Mouse (Mus musculus): ENCODE measurements around the gene Grm5. TPM values are rescaled to one million over a fixed set of nuclear protein-coding genes. Genes with fewer than 3 reads are reported as not detected.
A peak's percentile ranks its signal among the peaks of the same experiment; 100 is the strongest.

Grm5 gene
- polyA plus RNA-seq, 1 experiment from 2014 or later, result 0.08 TPM

DNA sequence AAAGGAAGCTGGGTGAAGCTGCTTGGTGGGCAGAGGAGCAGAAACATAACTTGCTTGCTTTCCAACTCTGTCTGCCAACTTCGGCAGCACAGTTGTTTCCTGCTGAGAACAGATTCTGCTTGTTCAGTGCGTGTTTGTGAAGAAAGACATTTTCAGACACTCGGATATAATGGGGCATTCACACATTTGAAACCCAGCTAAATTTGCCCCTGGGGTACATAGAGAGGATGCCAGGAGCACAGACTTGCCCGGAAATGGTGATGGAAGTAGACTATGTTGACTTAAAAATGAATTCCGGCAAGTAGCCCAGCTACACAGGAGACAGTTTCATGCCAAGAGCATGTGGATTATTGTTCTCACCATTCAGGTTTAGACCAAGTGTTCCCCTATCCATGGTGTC, 342.0 kb downstream of the Grm5 start:
- Histone ChIP-seq H3K36me3 (no peaks in the 10 kb centered on the region), H3K9ac (no peak overlapping the region), H3K4me1 (0 out of 2 replicates have a peak, but pooled peaks cover 3% of the 10 kb centered on the region), H3K27me3 (no peaks in the 10 kb centered on the region), H3K4me3 (replicated peaks) (no peak overlapping the region), H3K27ac (replicated peaks) (no peak overlapping the region), H3K9me3 (replicated peaks) (no peaks in the 10 kb centered on the region), H3K4me2 (replicated peaks) (peak overlapping the region; percentile 15)
- WGBS, result 16% methylated on average over 5 of the region's 5 CpGs
- ATAC-seq (ENCODE audit: insufficient number of reproducible peaks, low FRiP score, low TSS enrichment, low read depth), result no peak

DNA sequence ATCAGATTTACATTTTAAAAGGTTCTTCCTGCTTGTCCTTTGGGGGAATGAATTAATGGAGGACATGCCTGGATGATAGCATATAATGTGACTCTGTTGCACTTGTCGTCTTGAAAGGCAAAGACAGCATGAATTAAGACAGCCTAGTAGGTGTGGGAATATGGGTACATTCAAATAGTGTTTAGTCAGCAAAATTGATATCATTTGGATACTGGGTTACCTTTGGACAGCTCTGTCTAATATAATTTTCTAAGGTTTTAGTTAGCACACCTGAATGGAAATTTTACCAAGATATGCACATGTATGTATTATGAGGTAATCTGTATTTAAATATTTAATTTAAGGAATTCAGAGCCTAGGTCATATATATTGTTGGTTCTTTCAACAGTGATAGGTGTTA, 353.4 kb downstream of the Grm5 start:
- no peak overlapping the region for H3K4me2 ChIP-seq (replicated peaks)
- WGBS, result 72% methylated on average over 1 of the region's 1 CpGs
- no peaks in the 10 kb centered on the region for H3K27me3 ChIP-seq
- no peaks in the 10 kb centered on the region for H3K9me3 ChIP-seq (replicated peaks)
- no peaks in the 10 kb centered on the region for H3K4me1 ChIP-seq
- H3K27ac ChIP-seq (replicated peaks), result no peak overlapping the region
- no peaks in the 10 kb centered on the region for H3K36me3 ChIP-seq
- H3K4me3 ChIP-seq (replicated peaks), result no peak overlapping the region
- no peak for ATAC-seq (ENCODE audit: insufficient number of reproducible peaks, low FRiP score, low TSS enrichment, low read depth)
- H3K9ac ChIP-seq, result no peak overlapping the region

DNA sequence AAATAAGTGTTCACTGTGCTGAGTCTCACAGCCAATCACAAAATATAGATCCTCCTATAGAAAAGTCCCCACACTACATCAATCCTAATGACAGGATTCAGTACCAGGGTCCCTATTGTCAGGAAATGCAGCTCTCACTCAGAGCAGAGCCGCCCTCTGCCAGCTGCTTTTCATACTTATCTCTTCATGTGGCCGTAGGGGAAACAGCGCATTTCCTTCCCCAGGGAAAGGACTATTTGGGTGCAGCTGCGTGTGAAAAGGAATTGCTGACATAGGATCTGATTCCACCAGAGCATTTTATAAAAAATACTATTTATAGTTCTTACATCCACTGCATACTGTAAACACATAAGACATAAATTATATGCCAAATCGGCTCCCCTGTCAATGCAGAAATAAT, 354.3 kb downstream of the Grm5 start:
- 24% methylated on average over 5 of the region's 5 CpGs for WGBS
- Histone ChIP-seq H3K27me3 (no peaks in the 10 kb centered on the region), H3K27ac (replicated peaks) (no peak overlapping the region), H3K4me3 (replicated peaks) (no peak overlapping the region), H3K36me3 (no peaks in the 10 kb centered on the region), H3K4me1 (no peaks in the 10 kb centered on the region), H3K9ac (no peak overlapping the region), H3K9me3 (replicated peaks) (no peaks in the 10 kb centered on the region), H3K4me2 (replicated peaks) (no peak overlapping the region)
- ATAC-seq (ENCODE audit: insufficient number of reproducible peaks, low FRiP score, low TSS enrichment, low read depth), result no peak

DNA sequence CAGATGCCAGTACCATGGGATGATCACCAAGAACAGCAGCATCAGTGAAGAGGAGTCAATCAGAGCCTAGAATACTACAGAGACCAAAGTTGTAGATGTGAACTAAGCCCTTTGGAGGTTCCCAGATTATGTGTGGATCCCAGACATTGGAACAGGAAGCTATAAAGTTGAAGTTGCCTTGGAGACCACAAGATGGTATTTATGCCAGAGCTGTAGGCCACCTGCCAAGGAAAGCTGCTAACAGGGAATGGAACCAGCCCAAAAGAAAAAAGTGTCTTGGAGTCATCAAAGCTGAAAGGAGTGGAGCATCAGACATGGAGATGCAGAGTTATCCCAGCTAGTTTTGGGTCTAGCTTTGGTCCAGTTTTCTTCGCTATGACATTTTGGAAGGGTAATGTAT, 366.2 kb downstream of the Grm5 start:
- Histone ChIP-seq H3K27ac (replicated peaks) (no peak overlapping the region), H3K4me2 (replicated peaks) (no peak overlapping the region), H3K4me1 (no peaks in the 10 kb centered on the region), H3K4me3 (replicated peaks) (no peak overlapping the region), H3K9ac (no peak overlapping the region), H3K36me3 (no peaks in the 10 kb centered on the region), H3K9me3 (replicated peaks) (no peaks in the 10 kb centered on the region), H3K27me3 (no peaks in the 10 kb centered on the region)
- ATAC-seq (ENCODE audit: insufficient number of reproducible peaks, low FRiP score, low TSS enrichment, low read depth), result no peak
- 86% methylated on average over 1 of the region's 1 CpGs for WGBS

DNA sequence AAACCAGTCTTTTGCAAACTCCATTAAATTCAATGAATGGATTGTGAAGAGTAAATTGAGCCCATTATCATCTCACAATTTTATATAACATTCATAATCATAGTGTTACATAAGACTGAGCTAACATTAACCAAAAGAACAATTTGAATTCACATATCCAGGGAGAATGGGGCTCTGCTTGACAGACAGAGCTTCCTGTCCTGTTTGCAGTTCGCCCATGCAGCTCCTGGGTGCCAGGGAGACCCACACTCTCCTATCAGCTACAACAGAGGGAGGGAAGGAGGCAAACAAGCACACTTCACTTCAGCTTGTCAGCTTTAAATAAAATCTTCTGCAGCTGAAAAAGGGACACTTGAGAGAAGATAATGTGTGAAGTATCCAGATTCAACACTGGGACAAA, 389.2 kb downstream of the Grm5 start:
- Histone ChIP-seq H3K9me3 (replicated peaks) (no peaks in the 10 kb centered on the region), H3K4me2 (replicated peaks) (no peak overlapping the region), H3K9ac (no peak overlapping the region), H3K36me3 (no peaks in the 10 kb centered on the region), H3K27ac (replicated peaks) (no peak overlapping the region), H3K4me1 (no peaks in the 10 kb centered on the region), H3K27me3 (no peaks in the 10 kb centered on the region), H3K4me3 (replicated peaks) (no peak overlapping the region)
- no peak for ATAC-seq (ENCODE audit: insufficient number of reproducible peaks, low FRiP score, low TSS enrichment, low read depth)
- WGBS, result 28% methylated on average over 1 of the region's 1 CpGs

DNA sequence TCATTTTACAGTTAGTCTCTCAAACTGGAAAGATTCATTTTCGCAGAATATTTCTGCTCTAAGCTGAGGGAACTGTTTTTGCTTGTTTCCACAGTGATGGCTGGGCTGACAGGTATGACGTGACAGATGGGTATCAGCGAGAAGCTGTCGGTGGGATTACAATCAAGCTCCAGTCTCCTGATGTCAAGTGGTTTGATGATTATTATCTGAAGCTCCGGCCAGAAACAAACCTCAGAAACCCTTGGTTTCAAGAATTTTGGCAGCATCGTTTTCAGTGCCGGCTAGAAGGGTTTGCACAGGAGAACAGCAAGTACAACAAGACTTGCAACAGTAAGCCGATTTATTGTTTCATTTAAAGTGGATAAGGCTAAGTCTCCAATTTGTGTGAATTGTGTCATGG, 391.1 kb downstream of the Grm5 start:
- H3K27ac ChIP-seq (replicated peaks), result no peak overlapping the region
- H3K4me3 ChIP-seq (replicated peaks), result no peak overlapping the region
- 62% methylated on average over 8 of the region's 8 CpGs for WGBS
- no peaks in the 10 kb centered on the region for H3K9me3 ChIP-seq (replicated peaks)
- H3K27me3 ChIP-seq, result no peaks in the 10 kb centered on the region
- H3K4me1 ChIP-seq, result no peaks in the 10 kb centered on the region
- no peak overlapping the region for H3K9ac ChIP-seq
- H3K4me2 ChIP-seq (replicated peaks), result no peak overlapping the region
- no peak for ATAC-seq (ENCODE audit: insufficient number of reproducible peaks, low FRiP score, low TSS enrichment, low read depth)
- no peaks in the 10 kb centered on the region for H3K36me3 ChIP-seq

DNA sequence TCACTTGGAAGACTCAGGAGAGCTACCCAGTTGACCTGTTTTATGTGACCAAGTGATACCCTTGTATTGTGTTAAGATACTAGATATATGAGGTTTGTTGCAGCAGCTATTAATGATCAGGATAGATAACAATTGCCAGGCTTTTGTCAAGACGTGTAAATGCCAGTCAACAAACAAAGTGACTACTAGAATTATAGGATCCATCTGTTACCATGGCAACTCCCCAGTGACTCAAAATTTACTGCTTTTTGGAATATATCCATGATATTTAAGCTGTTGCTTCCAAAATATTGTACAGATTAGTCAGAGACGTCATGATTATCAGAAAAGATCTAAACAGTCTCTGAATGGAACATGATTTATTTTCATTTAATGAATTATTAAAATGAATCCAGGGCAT, 399.5 kb downstream of the Grm5 start:
- Histone ChIP-seq H3K9me3 (replicated peaks) (no peaks in the 10 kb centered on the region), H3K4me2 (replicated peaks) (no peak overlapping the region), H3K27ac (replicated peaks) (no peak overlapping the region), H3K27me3 (no peaks in the 10 kb centered on the region), H3K4me3 (replicated peaks) (no peak overlapping the region), H3K4me1 (no peaks in the 10 kb centered on the region), H3K9ac (no peak overlapping the region), H3K36me3 (no peaks in the 10 kb centered on the region)
- ATAC-seq (ENCODE audit: insufficient number of reproducible peaks, low FRiP score, low TSS enrichment, low read depth), result no peak
- 63% methylated on average over 2 of the region's 2 CpGs for WGBS

DNA sequence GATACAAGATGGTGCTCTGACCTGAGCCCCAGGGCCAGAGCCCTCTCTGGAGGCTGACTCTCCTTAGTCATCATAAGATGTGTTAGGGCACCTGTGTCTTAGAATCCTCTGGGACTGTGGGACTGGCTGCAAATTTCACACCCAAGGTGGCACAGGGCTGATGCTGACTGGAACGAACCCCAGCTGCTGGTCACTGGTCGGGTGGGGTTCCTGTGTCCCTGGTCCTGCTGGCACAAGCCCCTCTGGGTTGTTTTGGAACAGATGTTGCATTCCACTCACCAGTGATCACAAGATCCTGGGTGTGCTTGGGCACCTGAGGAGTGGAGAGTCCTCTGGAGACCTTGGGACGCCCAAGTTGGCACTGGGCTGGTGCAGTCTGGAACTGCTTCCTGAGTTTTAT, 430.5 kb downstream of the Grm5 start:
- 68% methylated on average over 3 of the region's 3 CpGs for WGBS
- H3K4me1 ChIP-seq, result no peaks in the 10 kb centered on the region

DNA sequence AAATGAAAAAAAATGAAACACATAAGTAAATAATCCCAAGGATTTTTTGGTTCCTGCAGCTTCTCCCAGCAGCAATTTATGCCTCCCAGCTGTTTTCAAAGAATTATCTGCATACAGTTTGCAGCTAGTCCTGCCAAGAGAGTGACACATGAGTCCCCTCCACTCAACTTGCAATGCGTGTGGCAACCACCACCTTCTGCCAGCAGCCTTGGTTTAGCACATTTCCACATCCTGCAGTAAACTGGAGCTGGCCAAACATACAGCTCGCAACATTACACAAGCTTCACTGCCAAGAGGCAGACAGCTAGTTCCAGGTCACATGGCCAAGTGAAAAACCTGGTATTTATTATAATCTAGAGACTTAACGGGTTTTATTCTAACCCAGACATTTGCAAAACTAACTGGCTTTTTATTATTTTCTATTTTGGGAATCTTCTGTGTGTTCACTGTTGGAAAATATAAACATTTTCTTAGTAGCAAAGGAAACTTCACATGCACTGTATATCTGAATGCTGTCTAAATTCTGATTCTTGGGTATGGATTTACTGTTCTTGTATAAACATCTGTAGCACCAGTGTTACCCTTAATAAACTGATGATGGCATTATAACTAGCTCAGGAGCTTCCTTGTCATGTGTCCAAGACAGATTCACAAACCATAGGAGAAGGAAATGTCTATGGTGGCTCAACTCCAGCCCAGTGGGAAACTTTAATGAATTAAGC, 443.6 kb downstream of the Grm5 start:
- Histone ChIP-seq H3K4me3 (replicated peaks) (no peak overlapping the region), H3K4me1 (no peaks in the 10 kb centered on the region), H3K9ac (no peak overlapping the region), H3K36me3 (no peaks in the 10 kb centered on the region), H3K9me3 (replicated peaks) (no peaks in the 10 kb centered on the region), H3K27ac (replicated peaks) (no peak overlapping the region), H3K4me2 (replicated peaks) (no peak overlapping the region), H3K27me3 (no peaks in the 10 kb centered on the region)
- 23% methylated on average over 3 of the region's 3 CpGs for WGBS
- peak; percentile 85 for ATAC-seq (ENCODE audit: insufficient number of reproducible peaks, low FRiP score, low TSS enrichment, low read depth)

More for the DNA sequence above, 430.5 kb downstream of the Grm5 start:
- no peaks in the 10 kb centered on the region for H3K36me3 ChIP-seq
- ATAC-seq (ENCODE audit: insufficient number of reproducible peaks, low FRiP score, low TSS enrichment, low read depth), result no peak
- no peak overlapping the region for H3K9ac ChIP-seq
- H3K27me3 ChIP-seq, result no peaks in the 10 kb centered on the region
- no peaks in the 10 kb centered on the region for H3K9me3 ChIP-seq (replicated peaks)
- no peak overlapping the region for H3K27ac ChIP-seq (replicated peaks)
- H3K4me3 ChIP-seq (replicated peaks), result no peak overlapping the region
- no peak overlapping the region for H3K4me2 ChIP-seq (replicated peaks)

DNA sequence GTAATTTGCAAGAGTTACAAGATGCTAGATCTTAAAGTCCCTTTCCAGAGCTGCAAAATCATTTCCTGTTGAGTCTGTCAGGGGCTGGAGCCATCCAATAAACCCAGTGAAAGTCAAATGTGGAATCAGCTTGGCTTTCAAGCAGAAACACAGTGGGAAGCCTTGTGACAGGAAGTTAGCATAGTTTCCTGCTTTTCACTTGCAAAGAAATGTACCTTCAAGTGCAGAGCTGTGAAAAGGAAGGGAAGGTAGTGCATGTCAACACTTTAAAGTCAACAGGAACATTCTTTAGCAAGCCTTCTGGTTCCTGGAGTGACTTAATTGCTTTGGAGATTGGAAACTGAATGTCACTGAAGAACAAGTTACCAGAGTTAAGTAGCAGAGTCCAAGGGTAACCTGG, 463.4 kb downstream of the Grm5 start:
- ATAC-seq (ENCODE audit: insufficient number of reproducible peaks, low FRiP score, low TSS enrichment, low read depth), result no peak
- H3K27me3 ChIP-seq, result no peaks in the 10 kb centered on the region
- no peak overlapping the region for H3K27ac ChIP-seq (replicated peaks)
- no peaks in the 10 kb centered on the region for H3K4me1 ChIP-seq
- H3K36me3 ChIP-seq, result no peaks in the 10 kb centered on the region
- no peak overlapping the region for H3K4me3 ChIP-seq (replicated peaks)
- H3K9me3 ChIP-seq (replicated peaks), result no peaks in the 10 kb centered on the region
- no peak overlapping the region for H3K4me2 ChIP-seq (replicated peaks)
- no peak overlapping the region for H3K9ac ChIP-seq

DNA sequence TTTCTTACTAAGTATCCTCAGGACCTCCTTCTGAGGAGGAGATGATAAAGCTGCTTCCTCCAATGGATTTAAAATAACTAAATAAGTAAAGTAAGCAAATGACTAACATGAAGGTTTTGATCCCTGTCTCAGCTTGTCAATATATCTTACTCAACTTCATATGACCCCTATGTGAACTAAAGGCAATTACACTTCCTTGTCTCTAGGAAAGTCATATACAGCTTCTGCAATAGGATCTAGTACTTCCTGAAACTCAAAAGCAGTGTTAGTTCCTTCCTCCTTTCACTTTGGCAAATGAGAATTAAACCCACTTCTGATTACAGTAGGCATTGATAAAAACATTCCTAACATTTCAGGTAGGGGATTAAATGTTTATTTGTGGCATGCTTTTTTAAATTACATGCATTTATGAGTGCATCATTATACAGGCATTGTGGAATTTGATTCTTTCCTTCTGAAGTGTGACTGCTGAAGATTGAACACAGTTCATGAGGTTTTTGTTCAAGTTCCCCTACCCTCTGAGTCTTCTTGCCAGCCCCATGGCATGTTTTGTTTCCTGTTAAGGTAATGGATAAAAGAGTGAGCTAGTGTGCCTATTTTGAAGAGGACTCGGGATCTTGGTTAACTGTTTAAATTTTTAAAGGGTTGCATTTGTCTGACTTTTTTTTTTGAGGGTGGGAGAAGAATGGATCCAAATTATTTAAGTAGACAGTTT, 470.4 kb downstream of the Grm5 start:
- no peak overlapping the region for H3K27ac ChIP-seq (replicated peaks)
- H3K9ac ChIP-seq, result no peak overlapping the region
- no peak overlapping the region for H3K4me3 ChIP-seq (replicated peaks)
- WGBS, result 57% methylated on average over 1 of the region's 1 CpGs
- H3K4me1 ChIP-seq, result no peaks in the 10 kb centered on the region
- no peaks in the 10 kb centered on the region for H3K27me3 ChIP-seq
- no peak for ATAC-seq (ENCODE audit: insufficient number of reproducible peaks, low FRiP score, low TSS enrichment, low read depth)
- no peak overlapping the region for H3K4me2 ChIP-seq (replicated peaks)
- no peaks in the 10 kb centered on the region for H3K9me3 ChIP-seq (replicated peaks)
- H3K36me3 ChIP-seq, result no peaks in the 10 kb centered on the region

DNA sequence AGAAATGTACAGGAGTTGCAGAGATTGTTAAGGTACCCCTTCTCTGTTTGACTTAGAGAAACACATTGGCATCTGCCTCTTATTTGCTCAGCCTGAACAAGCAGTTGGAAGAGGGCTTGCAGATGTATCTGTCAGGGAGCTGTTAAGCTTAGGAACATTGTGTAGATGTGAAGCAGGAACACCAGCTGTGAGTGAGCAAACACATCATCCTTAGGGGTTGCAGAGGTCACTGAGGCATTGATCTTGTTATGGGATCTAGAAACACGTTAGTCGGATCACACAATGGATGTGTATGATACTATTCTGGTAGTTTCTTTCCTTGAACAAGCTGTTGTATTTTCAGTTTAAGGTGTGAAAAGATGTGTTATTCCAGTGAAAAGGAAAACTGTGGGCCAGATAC, 472.5 kb downstream of the Grm5 start:
- H3K9ac ChIP-seq, result no peak overlapping the region
- WGBS, result 53% methylated on average over 2 of the region's 2 CpGs
- H3K27ac ChIP-seq (replicated peaks), result no peak overlapping the region
- no peak for ATAC-seq (ENCODE audit: insufficient number of reproducible peaks, low FRiP score, low TSS enrichment, low read depth)
- H3K9me3 ChIP-seq (replicated peaks), result no peaks in the 10 kb centered on the region
- H3K4me2 ChIP-seq (replicated peaks), result no peak overlapping the region
- no peak overlapping the region for H3K4me3 ChIP-seq (replicated peaks)
- no peaks in the 10 kb centered on the region for H3K36me3 ChIP-seq
- no peaks in the 10 kb centered on the region for H3K4me1 ChIP-seq
- H3K27me3 ChIP-seq, result no peaks in the 10 kb centered on the region
